Mouse (Mus musculus): ENCODE measurements around the gene Slc16a7. TPM values are rescaled to one million over a fixed set of nuclear protein-coding genes. Genes with fewer than 3 reads are reported as not detected.

Slc16a7 gene
- total RNA-seq, 2 experiments from 2014 or later = 14.4 to 21.4 TPM

DNA sequence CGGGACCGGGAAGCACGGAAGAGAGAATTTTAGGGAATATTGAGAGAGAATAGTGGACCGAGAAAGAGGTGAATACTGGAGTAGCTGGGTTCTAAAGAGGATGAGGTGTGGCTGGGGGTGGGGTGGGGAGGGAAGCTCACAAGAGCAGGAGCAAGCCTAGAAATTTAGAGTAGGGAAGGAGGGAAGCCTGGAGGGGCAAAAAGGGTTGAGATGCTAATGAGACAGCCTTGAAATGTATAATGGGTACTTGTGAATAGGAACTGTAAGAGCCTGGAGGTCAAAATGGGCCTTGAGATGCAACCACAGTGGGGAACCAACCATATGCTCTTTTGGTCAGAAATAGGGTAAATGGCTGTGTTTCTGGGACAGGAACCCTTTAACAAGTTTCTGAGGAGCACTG lies 203.9 kb downstream of the Slc16a7 start:
- ATAC-seq (replicated peaks; ENCODE audit: poor library complexity) = no peak

DNA sequence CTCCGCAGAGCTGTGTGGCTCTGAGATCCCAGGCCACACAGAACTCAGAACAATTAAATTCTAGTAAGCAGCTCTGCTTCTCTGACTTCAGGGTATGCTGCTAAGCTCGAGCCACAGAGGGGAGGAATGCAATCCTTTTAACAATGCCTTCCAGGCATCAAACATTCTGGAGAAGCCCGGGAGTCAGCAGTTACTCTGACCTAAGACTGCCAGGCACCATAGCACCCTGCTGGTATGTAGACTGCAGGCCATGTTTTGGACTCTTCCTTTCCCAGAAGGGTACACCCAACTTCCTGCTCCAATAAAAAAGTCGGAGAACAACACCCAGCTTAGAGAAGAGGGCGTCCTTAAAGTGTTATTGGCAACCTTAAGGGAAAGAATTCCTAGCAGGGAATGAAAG lies 205.1 kb downstream of the Slc16a7 start:
- no peak for ATAC-seq (replicated peaks; ENCODE audit: poor library complexity)

DNA sequence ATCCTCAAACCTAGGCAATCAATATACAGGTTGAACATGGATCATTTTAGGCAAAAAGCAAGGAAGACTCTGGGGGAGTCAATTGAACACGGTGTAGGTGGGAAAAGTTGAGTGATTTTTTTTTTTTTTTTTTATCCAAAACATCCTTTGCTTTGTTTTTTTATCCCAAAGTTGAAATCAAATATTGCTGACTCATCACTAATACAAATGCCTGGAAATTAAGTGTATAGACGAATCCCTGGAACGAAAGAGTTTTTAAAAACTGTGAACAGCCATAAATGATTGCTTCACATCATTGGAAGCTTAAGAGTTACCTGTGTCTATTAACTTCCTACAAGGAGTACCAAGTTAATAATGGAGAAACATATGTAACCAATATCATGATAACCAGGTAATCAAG lies 206.7 kb downstream of the Slc16a7 start:
- no peak for ATAC-seq (replicated peaks; ENCODE audit: poor library complexity)

DNA sequence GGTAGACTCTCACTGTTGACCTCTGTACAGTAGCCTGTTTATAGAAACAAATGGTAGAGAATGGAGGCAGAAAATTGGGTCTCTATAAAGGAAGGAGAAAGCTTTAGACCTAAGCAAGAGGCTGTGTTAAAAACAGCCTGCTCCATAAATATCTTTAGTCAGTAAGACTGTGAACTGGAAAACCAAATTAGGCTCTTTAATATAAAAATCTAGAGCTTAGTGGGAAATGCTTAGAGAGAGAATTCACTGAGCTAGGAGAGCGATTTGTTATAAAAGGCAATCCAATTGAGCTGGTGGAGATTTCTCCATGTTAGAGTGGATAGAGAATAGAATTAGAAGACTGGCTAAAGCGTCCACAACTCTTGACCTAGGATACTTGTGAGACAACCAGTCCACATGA lies 211.5 kb downstream of the Slc16a7 start:
- ATAC-seq (replicated peaks; ENCODE audit: poor library complexity) = no peak

DNA sequence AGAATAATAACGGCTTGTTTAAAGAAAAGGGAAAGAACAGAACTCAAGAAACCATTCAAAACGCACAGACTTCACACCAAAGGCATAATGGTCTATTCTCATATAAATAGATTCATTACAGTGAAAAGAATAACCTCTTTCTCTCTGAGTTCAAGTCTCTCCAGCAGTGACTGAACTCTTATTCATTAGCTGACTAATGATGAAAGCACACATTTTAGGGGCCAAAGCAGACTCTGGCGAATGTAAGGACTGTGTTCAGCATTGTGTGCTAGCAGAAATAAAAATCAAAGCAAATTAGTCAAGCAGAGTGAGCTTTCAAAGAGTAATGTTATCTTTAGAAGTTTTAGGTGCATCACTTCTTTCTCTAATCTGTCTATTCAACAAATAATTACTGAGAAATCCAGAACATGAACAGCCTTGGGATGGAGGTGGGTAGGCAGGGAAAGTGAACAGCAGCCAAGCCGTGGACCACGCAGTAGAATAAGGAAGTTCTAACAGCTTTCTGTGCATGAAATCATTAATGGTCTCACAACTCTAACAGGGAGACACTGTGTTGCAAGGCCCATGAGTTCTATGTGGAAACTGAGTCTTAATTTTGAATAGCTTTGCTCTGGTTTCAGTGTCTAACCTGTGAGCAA lies 214.1 kb downstream of the Slc16a7 start:
- no peak for ATAC-seq (replicated peaks; ENCODE audit: poor library complexity)

DNA sequence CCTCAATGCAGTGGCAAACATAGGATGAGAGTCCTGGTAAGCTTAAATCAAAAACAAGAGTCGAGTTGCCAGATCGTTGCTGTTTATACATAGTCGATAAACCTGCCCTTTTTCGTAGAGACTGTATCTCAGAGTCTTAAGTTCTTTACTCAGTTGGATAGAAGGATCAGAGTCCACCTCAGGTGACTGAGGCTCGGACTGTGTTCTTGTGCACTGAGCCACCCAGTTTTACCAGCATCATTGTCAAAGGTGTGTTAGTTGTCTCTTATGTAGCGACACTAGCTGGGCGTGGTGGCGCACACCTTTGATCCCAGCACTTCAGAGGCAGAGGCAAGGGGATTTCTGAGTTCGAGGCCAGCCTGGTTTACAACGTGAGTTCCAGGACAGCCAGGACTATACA lies 217.6 kb downstream of the Slc16a7 start:
- ATAC-seq (replicated peaks; ENCODE audit: poor library complexity) = no peak

DNA sequence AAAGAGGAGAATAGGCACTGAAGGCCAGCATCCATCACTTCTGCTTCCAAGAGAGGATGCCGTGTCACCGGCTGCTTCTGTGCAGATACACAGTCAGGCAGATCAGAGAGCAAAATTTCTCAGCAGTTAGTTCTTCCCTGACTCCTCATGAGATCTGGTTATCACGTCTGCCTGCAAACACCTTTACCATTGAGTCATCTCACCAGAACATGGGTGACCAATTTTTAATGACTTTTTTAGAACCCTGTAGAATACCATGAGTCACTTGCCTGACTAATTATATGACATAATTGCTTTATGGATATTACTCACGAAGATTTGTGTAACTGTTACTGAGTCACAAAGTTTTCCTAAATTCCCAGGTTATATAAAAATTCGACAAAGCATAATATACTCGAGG lies 218.1 kb downstream of the Slc16a7 start:
- no peak for ATAC-seq (replicated peaks; ENCODE audit: poor library complexity)

Data from megakaryocyte progenitor cell, adult 5-6 weeks (primary cell).